Mouse (Mus musculus) telencephalon, adult 2 months (tissue): Measurements from ENCODE around the gene Fgf8.

ENCODE experiments used
- DNase-seq: peaks from one replicate; pipeline ENCODE4 v3.0.0-alpha.2; 2011; ENCODE audit warnings: low read depth, low spot score

Gene Fgf8

DNA sequence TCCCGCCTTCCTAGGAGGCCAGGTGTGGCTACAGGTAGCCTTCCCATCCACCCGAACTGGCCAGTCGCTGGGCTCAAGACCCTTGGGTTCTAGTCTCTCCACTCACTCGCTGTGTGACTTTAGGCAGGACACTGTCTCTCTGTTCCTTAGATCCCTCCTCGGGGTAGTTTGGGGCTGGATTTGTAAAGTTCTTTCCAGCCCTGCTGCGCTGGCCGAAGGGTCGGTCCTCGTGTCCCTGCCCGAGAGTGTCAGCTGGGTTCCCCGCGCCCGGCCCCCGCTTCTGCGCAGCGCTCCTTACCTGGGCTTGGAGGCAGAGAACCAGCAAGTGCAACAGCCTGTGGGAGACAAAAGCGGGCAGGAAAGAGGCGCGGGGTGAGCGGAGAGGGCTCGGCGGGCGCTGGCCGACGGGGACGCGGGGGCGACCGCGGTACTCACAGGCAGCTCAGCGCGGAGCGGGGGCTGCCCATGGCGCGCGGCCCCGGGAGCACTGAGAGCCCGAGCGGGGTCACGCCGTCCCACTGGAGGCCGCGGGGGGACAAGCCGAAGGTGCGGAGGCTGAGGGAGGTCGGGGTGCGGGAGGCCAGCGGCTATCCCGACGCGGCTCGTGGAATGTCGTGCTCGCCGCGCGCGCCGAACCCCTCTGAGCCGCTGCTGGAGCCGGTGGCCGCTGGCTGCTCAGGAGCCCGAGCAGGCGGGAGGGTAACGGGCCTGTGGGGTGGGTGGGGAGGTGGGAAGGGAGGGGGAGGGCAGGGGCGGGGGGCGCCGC, at the start of gene Fgf8:
Gene Fgf8 (minus strand): TSS at position 698 of the 766 bp plus-strand sequence.
- DNase-seq = no peak

DNA sequence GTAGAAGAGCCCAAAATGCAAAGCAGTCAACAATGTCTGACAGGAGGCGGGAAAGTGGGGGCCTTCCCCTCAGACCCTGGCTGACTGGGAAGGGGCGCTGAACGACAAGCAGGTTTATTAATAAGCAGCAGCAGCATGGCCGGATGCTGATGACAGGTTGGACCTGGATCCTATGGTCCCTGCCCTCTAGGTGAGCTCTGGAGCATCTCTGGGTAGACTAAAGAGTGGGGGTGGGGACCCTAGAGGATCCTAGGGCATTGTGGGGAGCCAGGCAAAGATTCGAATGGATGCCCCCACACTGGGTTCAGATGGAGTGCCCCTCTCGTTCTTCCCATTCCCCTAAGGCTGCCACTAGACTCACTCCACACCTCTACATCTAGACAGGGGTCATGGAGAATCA, 49.7 kb upstream of the Fgf8 start:
- no peak for DNase-seq

GRCm38 (mm10) chr19:45789888-45790874, 47.5 kb upstream of the Fgf8 start:
- DNase-seq = no peak

GRCm38 (mm10) chr19:45789365-45789764, 46.6 kb upstream of the Fgf8 start:
- DNase-seq = no peak

GRCm38 (mm10) chr19:45788337-45788736, 45.6 kb upstream of the Fgf8 start:
- DNase-seq = no peak

DNA sequence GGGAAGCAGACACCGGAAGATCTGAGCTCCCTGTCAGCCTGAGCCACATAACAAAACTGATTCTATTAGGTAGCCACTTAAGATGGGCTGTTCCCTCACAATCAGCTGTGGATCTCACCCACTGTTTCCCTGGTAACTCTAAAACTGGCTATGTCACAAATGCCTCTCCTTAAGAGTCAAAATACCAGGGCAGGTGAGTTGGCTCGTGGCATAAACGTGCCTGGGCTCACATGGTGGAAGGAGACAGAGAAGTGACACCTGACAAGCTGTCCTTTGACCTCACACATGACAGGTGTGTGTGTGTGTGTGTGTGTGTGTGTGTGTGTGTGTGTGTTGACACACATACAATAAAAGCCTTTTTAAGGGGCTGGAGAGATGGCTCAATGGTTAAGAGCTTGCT, 44.7 kb upstream of the Fgf8 start:
- no peak for DNase-seq

DNA sequence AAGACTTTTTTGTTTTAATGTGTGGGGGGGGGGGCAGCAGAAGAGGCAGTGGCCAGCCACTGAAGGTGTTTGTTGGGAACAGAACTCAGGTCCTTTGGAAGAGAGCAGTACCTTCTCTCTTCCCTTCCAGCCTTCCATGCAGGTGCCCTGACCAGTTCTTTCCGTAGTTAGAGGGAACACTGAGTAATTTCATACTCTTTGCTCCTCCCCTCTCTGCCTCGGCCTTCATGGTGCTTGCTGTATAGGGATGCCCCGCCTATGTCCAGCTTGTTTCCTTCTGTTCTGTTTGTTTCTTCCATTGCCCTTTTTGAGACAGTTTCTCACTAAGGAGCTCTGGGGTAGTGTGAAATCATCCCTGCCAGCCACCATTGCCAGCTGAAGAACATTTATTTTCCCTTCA, 42.8 kb upstream of the Fgf8 start:
- DNase-seq = no peak

- DNase-seq = no peak
Observed at GRCm38 (mm10) chr19:45783933-45784576, 41.3 kb upstream of the Fgf8 start.

GRCm38 (mm10) chr19:45783181-45783932, 40.6 kb upstream of the Fgf8 start, which contains the start of gene Mgea5:
Gene Mgea5, minus strand, starts transcription at chr19:45783837.
- peak; percentile 99 for DNase-seq

DNA sequence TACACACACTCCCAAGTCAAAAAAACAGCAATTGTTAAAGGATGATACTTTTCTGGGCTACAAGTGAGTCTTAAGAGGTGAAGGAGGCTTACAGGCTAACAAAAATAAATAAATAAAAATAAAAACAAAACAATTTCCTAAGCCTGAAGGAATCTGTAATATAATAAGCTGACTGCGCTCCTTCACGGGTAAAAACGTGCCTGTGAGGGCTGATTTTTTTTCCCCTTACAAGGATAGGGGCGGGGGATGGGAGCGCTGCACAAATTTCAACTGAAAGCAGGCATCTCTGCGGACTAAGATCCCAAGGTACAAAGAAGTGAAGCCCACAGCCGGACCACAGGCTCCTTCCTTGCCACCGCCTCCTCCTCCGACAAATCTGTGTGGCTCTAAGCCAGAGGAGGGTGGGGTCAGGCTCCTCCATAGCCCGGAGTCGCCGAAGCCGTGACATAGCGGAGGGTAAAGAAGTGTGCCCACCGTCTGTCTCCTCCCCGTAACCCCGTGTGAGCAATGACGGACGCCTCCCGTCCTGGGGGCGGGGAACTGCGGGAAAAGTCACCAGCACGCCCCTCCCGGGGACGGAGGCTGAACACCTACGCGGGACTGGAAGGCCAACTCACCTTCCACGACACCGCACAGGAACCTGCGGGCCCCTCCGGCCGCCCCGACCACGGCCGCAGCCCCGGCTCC, 39.7 kb upstream of the Fgf8 start:
- no peak for DNase-seq

GRCm38 (mm10) chr19:45781676-45782075, 39.0 kb upstream of the Fgf8 start:
- DNase-seq = no peak

DNA sequence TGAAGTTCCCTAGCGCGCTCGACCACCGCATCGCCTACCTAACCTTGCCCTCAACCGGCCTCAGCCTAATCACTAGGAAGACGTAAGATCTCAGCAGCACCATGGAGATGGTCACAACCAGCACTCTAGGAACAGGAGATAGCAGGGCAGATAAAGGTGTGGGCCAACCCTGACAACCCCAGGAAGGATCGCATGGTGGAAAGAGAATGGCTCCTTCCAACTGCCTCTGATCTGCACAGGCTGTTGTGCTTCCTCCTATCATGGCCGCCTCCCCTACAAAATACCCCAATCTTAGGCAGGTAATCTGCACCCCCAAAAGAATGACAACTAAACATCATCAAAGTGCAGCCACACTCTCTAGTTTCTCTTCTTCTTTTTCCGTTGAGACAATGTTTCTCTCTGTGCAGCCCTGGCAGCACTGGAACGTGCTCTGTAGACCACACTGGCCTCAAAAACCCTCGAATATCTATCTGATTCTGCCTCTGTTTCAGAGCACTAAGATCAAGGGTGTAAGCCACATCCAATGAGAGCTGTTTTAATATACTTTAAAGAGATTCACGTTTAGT, 37.7 kb upstream of the Fgf8 start:
- no peak for DNase-seq

GRCm38 (mm10) chr19:45775486-45775885, 32.8 kb upstream of the Fgf8 start:
- DNase-seq = peak; percentile 52

DNA sequence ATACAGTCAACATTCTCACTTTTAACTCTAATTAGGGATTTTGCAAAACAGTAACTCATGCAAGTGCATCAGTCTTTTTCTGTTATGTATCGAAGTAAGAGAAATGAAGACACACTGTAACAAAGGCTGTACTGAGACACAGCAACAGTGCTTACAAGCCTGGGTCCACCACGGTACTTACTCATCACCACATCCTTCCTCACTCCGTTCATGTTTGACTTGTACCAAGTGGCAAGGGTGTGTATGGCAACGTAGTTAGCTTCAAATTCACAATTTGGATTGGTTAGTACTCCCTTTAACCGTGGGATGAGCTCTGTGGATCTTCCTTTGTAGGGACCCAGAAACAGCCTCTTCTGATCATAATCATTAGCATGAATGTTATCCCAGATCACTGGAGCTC, 28.8 kb upstream of the Fgf8 start:
- DNase-seq = no peak

- no peak for DNase-seq
Observed at GRCm38 (mm10) chr19:45760810-45761209, 18.1 kb upstream of the Fgf8 start.

DNA sequence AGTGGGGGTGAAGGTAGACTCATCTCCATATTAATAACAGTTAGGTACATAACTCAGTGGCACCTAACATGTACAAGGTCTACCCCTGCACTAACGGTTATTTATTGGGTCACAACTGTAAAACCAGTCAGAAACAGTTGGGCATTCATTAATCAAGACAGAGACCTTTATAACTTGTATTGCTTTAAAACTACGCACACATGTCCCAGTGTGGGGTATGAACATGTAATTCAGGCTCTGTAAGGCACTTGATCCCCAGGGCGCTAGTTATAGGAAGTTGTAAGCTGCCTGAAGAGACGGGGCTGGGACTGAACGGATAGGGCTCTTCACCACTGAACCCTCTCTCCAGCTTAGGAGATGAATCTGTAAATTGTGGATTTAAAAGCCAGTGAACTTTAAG, 16.0 kb upstream of the Fgf8 start:
- DNase-seq = no peak

GRCm38 (mm10) chr19:45753551-45753950, 10.8 kb upstream of the Fgf8 start:
- no peak for DNase-seq

DNA sequence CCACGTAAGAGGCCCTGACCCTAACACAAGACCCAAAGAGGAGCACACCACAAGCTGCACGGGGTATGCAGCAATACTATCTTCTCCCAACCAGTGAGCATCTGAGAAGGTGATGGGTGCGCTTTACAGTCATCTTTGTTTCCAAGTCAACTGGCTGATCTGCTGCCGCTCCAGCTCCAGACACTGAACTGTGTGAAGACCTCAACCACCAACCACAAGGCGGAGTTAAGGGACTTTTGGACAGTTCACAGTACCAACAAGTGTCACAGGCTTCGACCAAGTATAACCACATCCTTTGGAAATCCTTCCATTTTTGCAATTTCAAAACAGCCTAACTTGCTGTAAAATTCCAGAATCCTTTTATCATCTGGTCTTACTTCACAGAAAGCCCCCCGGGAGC, 9.2 kb upstream of the Fgf8 start:
- no peak for DNase-seq

DNA sequence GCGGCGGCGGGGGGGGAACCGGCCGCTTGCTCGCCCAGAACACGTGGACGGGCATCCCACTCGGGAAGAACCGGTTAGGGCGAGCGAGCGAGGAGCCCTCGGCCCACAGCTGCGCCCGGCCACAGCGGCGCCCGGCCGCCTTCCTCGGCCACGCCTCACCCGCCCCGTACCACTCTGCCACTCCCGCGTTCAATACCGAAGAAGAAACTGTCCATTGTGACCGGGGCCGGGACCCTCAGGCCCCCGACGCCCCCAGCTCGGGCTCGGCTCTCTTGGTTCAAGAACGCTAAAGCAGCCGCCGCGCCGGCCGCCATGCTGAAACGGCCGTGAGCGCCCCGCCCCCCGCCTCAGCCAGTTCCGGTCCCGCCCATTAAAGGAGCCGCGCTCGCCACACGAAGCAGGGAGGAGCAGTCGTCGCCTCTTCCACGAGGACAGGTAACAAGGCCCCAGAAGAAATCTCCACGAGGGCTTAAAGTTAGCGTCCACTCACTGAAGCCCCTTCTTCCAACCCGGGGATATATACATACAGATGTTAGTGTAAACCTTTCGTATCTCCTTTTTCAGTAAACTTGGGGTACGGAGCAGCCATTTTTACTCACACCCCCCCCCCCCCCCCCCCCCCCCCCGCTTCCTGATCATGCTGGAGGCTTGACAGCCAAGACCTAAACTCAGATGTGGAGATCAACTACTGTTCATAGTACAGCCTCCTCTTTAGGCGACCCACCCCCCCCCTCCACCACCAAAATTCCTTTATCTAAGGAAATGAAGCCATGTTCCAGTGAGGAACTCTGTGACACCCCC, 6.7 kb upstream of the Fgf8 start, which contains the start of gene Npm3:
Gene Npm3 (minus strand): TSS at position 349 of the 801 bp plus-strand sequence.
- peak; percentile 52 for DNase-seq
